8 mouse cellular contexts compared by ENCODE assay signal in genomic region chr9:51103808-51104514, GRCm38 (mm10). TPM values are rescaled to one million over a fixed set of nuclear protein-coding genes. Genes with fewer than 3 reads are reported as not detected.
DNase-seq lines count a peak whose midpoint lies in the region; ATAC-seq and TF ChIP-seq lines count a peak whose summit lies in the region.

No protein-coding gene starts in this region.

- ATAC-seq in CD4-positive, CD25-positive, alpha-beta regulatory T cell, adult 4 months, result no peak
- ATAC-seq in embryonic facial prominence, embryonic 14.5 days (ENCODE audit: low read depth), result peak; percentile 33; the same call in 1 of the 2 replicates
- peak; percentile 67 for ATAC-seq in hindbrain, embryonic 11.5 days (ENCODE audit: low FRiP score)
- ATAC-seq in limb, embryonic 13.5 days (ENCODE audit: low FRiP score, low read depth), result no peak
- ATAC-seq in midbrain, postnatal 0 days (ENCODE audit: low FRiP score), result peak; percentile 74

- H3K4me3 ChIP-seq in embryonic facial prominence, embryonic 14.5 days (ENCODE audit: low read depth, low read length), result peak overlapping the region; percentile 58
- H3K4me3 ChIP-seq in hindbrain, embryonic 11.5 days (ENCODE audit: low read depth, low read length), result peak overlapping the region; percentile 60
- H3K4me3 ChIP-seq in limb, embryonic 13.5 days, result peak overlapping the region; percentile 61
- H3K4me3 ChIP-seq in midbrain, postnatal 0 days (ENCODE audit: low read depth, low read length), result peak overlapping the region; percentile 63

- peaks cover 11% of the 10 kb centered on the region; the same call in 1 of the 2 replicates for H3K4me1 ChIP-seq in embryonic facial prominence, embryonic 14.5 days (ENCODE audit: control insufficient read depth, insufficient read depth, low read length)
- H3K4me1 ChIP-seq in hindbrain, embryonic 11.5 days (replicated peaks; ENCODE audit: control insufficient read depth, insufficient read depth, low read length), result peaks cover 4% of the 10 kb centered on the region; the same call in 1 of the 2 replicates
- peaks cover 13% of the 10 kb centered on the region for H3K4me1 ChIP-seq in limb, embryonic 13.5 days
- H3K4me1 ChIP-seq in midbrain, postnatal 0 days (ENCODE audit: insufficient read depth, low read length), result peaks cover 5% of the 10 kb centered on the region; the same call in 1 of the 2 replicates

- peak overlapping the region; percentile 100 for H3K4me2 ChIP-seq in embryonic facial prominence, embryonic 14.5 days (ENCODE audit: low read depth, low read length)
- H3K4me2 ChIP-seq in hindbrain, embryonic 11.5 days (replicated peaks; ENCODE audit: low read depth, low read length), result peak overlapping the region; percentile 100
- H3K4me2 ChIP-seq in limb, embryonic 13.5 days (replicated peaks), result peak overlapping the region; percentile 100
- H3K4me2 ChIP-seq in midbrain, postnatal 0 days (ENCODE audit: low read depth, low read length, poor library complexity, severe bottlenecking), result peak overlapping the region; percentile 100

- TF ChIP-seq CTCF in midbrain, postnatal 0 days (IDR thresholded peaks at IDR 0.05), result no peak

- DNase-seq in CD4-positive, CD25-positive, alpha-beta regulatory T cell, adult 2 months (ENCODE audit: low read depth, low spot score), result peak; percentile 2
- peak; percentile 26 for DNase-seq in adrenal gland, adult 8-10 months
- DNase-seq in embryonic facial prominence, embryonic 14.5 days (ENCODE audit: low spot score), result peak; percentile 24
- DNase-seq in hindbrain, embryonic 11.5 days (ENCODE audit: low spot score), result peak; percentile 67
- DNase-seq in midbrain, postnatal 0 days (ENCODE audit: low spot score), result peak; percentile 33
- peak; percentile 62 for DNase-seq in yolk sac, embryonic 10.5 days (ENCODE audit: low spot score)

- H3K9ac ChIP-seq in embryonic facial prominence, embryonic 14.5 days (ENCODE audit: low read depth, low read length), result peak overlapping the region; percentile 73
- peak overlapping the region; percentile 74 for H3K9ac ChIP-seq in hindbrain, embryonic 11.5 days (ENCODE audit: low read depth, low read length)
- peak overlapping the region; percentile 78 for H3K9ac ChIP-seq in limb, embryonic 13.5 days
- H3K9ac ChIP-seq in midbrain, postnatal 0 days (replicated peaks; ENCODE audit: low read length, poor library complexity, severe bottlenecking), result peak overlapping the region; percentile 58

- no peak overlapping the region for H3K27ac ChIP-seq in embryonic facial prominence, embryonic 14.5 days (replicated peaks; ENCODE audit: low read depth, low read length)
- no peak overlapping the region for H3K27ac ChIP-seq in hindbrain, embryonic 11.5 days (ENCODE audit: low read depth, low read length)
- H3K27ac ChIP-seq in limb, embryonic 13.5 days, result no peak overlapping the region
- no peak overlapping the region for H3K27ac ChIP-seq in midbrain, postnatal 0 days (ENCODE audit: low read depth, low read length)

- WGBS in embryonic facial prominence, embryonic 14.5 days, result 32% methylated on average over 10 of the region's 30 CpGs
- WGBS in hindbrain, embryonic 11.5 days, result 15% methylated on average over 28 of the region's 30 CpGs
- WGBS in limb, embryonic 13.5 days, result 12% methylated on average over 30 of the region's 30 CpGs
- 11% methylated on average over 29 of the region's 30 CpGs for whole genome bisulfite sequencing in midbrain, postnatal 0 days

- H3K9me3 ChIP-seq in embryonic facial prominence, embryonic 14.5 days (ENCODE audit: control insufficient read depth, low read length), result no peaks in the 10 kb centered on the region
- H3K9me3 ChIP-seq in hindbrain, embryonic 11.5 days (ENCODE audit: control insufficient read depth, low read length), result no peaks in the 10 kb centered on the region
- no peaks in the 10 kb centered on the region for H3K9me3 ChIP-seq in limb, embryonic 13.5 days
- no peaks in the 10 kb centered on the region for H3K9me3 ChIP-seq in midbrain, postnatal 0 days (ENCODE audit: low read length)

- H3K27me3 ChIP-seq in embryonic facial prominence, embryonic 14.5 days (replicated peaks; ENCODE audit: control insufficient read depth, insufficient read depth, low read length), result peaks cover 10% of the 10 kb centered on the region; the same call in 1 of the 2 replicates
- 0 out of 2 replicates have a peak, but pooled peaks cover 2% of the 10 kb centered on the region for H3K27me3 ChIP-seq in hindbrain, embryonic 11.5 days (ENCODE audit: control insufficient read depth, insufficient read depth, low read length)
- peaks cover 30% of the 10 kb centered on the region for H3K27me3 ChIP-seq in limb, embryonic 13.5 days
- H3K27me3 ChIP-seq in midbrain, postnatal 0 days (ENCODE audit: insufficient read depth, low read length), result no peaks in the 10 kb centered on the region

- no peaks in the 10 kb centered on the region for H3K36me3 ChIP-seq in embryonic facial prominence, embryonic 14.5 days (ENCODE audit: control insufficient read depth, insufficient read depth, low read length)
- H3K36me3 ChIP-seq in hindbrain, embryonic 11.5 days (ENCODE audit: control insufficient read depth, insufficient read depth, low read length), result no peaks in the 10 kb centered on the region
- H3K36me3 ChIP-seq in limb, embryonic 13.5 days, result no peaks in the 10 kb centered on the region
- H3K36me3 ChIP-seq in midbrain, postnatal 0 days (ENCODE audit: insufficient read depth, low read length), result no peaks in the 10 kb centered on the region

RNA-seq across cellular contexts. Expression of gene 4833427G06Rik, which starts 2.1 kb away (rescaled TPM):
- not detected for polyA plus RNA-seq in CD4-positive, CD25-positive, alpha-beta regulatory T cell, adult 4 months (2017; shearing (Covaris generic))
- under 1 TPM in 2 of 4 experiments, not detected in 2; 0.49 to 0.70 TPM for total RNA-seq in adrenal gland, adult 8-10 months (2022)
- 0.93 and 5.0 TPM in 2 replicates for polyA plus RNA-seq in embryonic facial prominence, embryonic 14.5 days (2014; fragmentation: Nextera tagmentation; extraction: Ambion mirVana)
- polyA plus RNA-seq in hindbrain, embryonic 11.5 days (2014; fragmentation: Nextera tagmentation; extraction: Ambion mirVana), result 0.88 and 1.5 TPM in 2 replicates
- polyA plus RNA-seq in limb, embryonic 13.5 days (2015; fragmentation: Nextera tagmentation; extraction: Ambion mirVana), result not detected in 2 replicates
- total RNA-seq in midbrain, postnatal 0 days (2014; rRNA removed), result not detected in 2 replicates
- polyA plus RNA-seq in midbrain, postnatal 0 days (2015; fragmentation: Nextera tagmentation; extraction: Ambion mirVana), result 0.47 and 0.80 TPM in 2 replicates

RNA-seq across cellular contexts. Expression of gene Layn, which starts 27.1 kb away (rescaled TPM):
- not detected for polyA plus RNA-seq in CD4-positive, CD25-positive, alpha-beta regulatory T cell, adult 4 months (2017; shearing (Covaris generic))
- total RNA-seq in adrenal gland, adult 8-10 months (2022), result 10 to 100 TPM in 1 of 4 experiments, 1 to 10 TPM in 3; 6.1 to 10.9 (median 9.7) TPM
- 5.0 and 6.0 TPM in 2 replicates for polyA plus RNA-seq in embryonic facial prominence, embryonic 14.5 days (2014; fragmentation: Nextera tagmentation; extraction: Ambion mirVana)
- 1.0 and 1.6 TPM in 2 replicates for polyA plus RNA-seq in hindbrain, embryonic 11.5 days (2014; fragmentation: Nextera tagmentation; extraction: Ambion mirVana)
- 8.4 and 8.6 TPM in 2 replicates for polyA plus RNA-seq in limb, embryonic 13.5 days (2015; fragmentation: Nextera tagmentation; extraction: Ambion mirVana)
- total RNA-seq in midbrain, postnatal 0 days (2014; rRNA removed), result 0.85 and 2.2 TPM in 2 replicates
- 1.3 and 1.8 TPM in 2 replicates for polyA plus RNA-seq in midbrain, postnatal 0 days (2015; fragmentation: Nextera tagmentation; extraction: Ambion mirVana)

RNA-seq across cellular contexts. Expression of gene Btg4, which starts 43.3 kb away (rescaled TPM):
- not detected for polyA plus RNA-seq in CD4-positive, CD25-positive, alpha-beta regulatory T cell, adult 4 months (2017; shearing (Covaris generic))
- total RNA-seq in adrenal gland, adult 8-10 months (2022), result not detected
- polyA plus RNA-seq in embryonic facial prominence, embryonic 14.5 days (2014; fragmentation: Nextera tagmentation; extraction: Ambion mirVana), result 0.31 and 0.39 TPM in 2 replicates
- polyA plus RNA-seq in hindbrain, embryonic 11.5 days (2014; fragmentation: Nextera tagmentation; extraction: Ambion mirVana), result not detected in 2 replicates
- not detected in 2 replicates for polyA plus RNA-seq in limb, embryonic 13.5 days (2015; fragmentation: Nextera tagmentation; extraction: Ambion mirVana)
- total RNA-seq in midbrain, postnatal 0 days (2014; rRNA removed), result not detected in 2 replicates
- polyA plus RNA-seq in midbrain, postnatal 0 days (2015; fragmentation: Nextera tagmentation; extraction: Ambion mirVana), result not detected in 2 replicates

Comparison
In these comparisons a context has a peak if more than half of its experiments do, and no peak if none do; other contexts are left out.
1. DNase-seq: peak in every context shown above with its lines; median percentile 67 in hindbrain, embryonic 11.5 days; 62 in yolk sac, embryonic 10.5 days; 33 in midbrain, postnatal 0 days; 26 in adrenal gland, adult 8-10 months; 24 in embryonic facial prominence, embryonic 14.5 days; 2 in CD4-positive, CD25-positive, alpha-beta regulatory T cell, adult 2 months.
2. ATAC-seq: peak in embryonic facial prominence, embryonic 14.5 days (single experiment), hindbrain, embryonic 11.5 days (single experiment) and midbrain, postnatal 0 days (single experiment); none in CD4-positive, CD25-positive, alpha-beta regulatory T cell, adult 4 months (single experiment) and limb, embryonic 13.5 days (single experiment).
3. Peak in every context shown above with its lines, with median percentiles within 50 percentile points of each other: H3K4me2 ChIP-seq, H3K4me3 ChIP-seq and H3K9ac ChIP-seq.